Mouse (Mus musculus) erythroblast, embryonic 14.5 days (primary cell): ENCODE measurements around the gene Atp2b2.

Experiments used
- GATA1 ChIP-seq: IDR thresholded peaks from 2 replicates; pipeline ENCODE4 v1.6.1; 2012; ENCODE audit warnings: low read length, inconsistent platforms, mixed read lengths
- TAL1 ChIP-seq: IDR thresholded peaks from 3 replicates; pipeline ENCODE4 v1.6.1; 2012; ENCODE audit warnings: low read length, inconsistent platforms, mixed read lengths

DNA sequence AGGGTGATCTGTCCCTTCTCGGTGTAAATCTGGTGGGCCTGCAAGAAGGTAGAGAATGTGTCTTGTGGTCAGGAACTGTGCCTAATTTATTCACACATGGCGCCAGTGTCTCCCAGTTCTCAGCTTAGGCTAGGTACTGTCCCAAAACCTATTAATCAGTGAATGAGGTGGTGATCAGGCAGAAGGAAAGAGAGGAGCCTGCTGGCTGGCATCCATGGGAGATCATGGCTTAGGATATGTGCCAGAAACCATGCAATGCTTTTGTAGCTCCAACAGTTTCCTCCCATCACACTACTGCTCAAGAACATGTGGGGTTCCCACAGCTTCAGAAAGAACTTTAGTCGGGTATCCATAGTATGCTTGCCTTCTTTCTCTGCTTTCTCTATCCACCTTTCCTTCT is 165.8 kb downstream of the Atp2b2 start:
- TF ChIP-seq TAL1, result no peak
- TF ChIP-seq GATA1, result no peak
